Mouse (Mus musculus): Measurements from ENCODE around the gene Pof1b. TPM values are rescaled to one million over a fixed set of nuclear protein-coding genes. Genes with fewer than 3 reads are reported as not detected.

Pof1b gene
- 0.50 and 1.5 TPM in 2 replicates for polyA plus RNA-seq (2012; rRNA removed; ENCODE audit: low replicate concordance)

GRCm38 (mm10) chrX:112698508-112698907, at the start of gene Pof1b:
Pof1b (minus strand) TSS chrX:112698651.

DNA sequence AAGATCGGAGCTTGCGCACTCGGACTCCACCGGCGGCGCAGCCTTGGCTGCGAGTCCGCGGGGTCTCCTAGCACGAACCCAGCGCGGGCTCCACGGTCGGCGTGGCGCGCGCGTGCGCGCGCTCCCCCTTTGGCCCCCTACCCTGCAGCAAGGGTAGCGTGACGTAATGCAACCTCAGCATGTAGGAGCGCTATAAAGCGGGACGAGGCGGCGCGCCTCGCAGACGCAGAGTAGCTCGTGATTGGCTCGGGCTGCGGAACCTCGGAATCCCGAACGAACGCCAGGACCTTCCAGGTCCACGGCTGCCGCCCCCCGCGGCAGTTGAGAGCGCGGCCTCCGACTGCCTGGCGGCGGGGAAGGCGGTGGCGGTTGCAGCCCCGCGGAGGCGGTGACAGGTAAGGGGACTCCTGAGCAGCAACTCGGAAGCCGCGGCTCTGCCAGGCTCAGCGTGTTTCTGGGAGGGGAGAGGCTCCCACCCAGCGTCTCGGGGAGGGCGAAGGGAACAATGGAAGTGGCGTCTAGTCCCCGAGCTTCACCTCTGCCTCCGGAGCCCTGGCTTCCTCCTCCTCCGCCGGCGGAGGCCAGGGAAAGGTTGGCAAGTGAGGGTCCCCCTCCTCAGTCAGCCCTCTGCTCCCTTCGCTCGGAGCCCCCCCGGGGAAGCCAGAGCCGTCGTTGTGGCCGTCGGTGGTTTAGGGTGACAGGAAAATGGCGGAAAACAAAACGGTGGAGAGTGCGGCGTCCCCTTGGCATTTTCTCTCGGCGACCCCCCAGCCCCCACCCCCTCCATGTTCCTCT, 97.7 kb downstream of the Pof1b start, which contains the start of gene Zfp711:
Zfp711 (plus strand) TSS at position 16 of the 795 bp plus-strand sequence.

Other genes with a start within 250 kb of the Pof1b start
- gene 2010106E10Rik, start 203.4 kb downstream of the Pof1b start, polyA plus RNA-seq (2012; rRNA removed; ENCODE audit: low replicate concordance): not detected in 2 replicates
- gene Zfp711, start 98.1 kb downstream of the Pof1b start, polyA plus RNA-seq (2012; rRNA removed; ENCODE audit: low replicate concordance): 0.06 TPM in 1 of 2 replicates, not detected in the other

All from mammary gland, adult 2 months (tissue).